Comparison of ENCODE assay signal across 12 mouse cellular contexts in genomic region chr5:105575839-105576238, GRCm38 (mm10). TPM values are rescaled to one million over a fixed set of nuclear protein-coding genes. Genes with fewer than 3 reads are reported as not detected.
DNase-seq lines count a peak whose midpoint lies in the region; ATAC-seq and TF ChIP-seq lines count a peak whose summit lies in the region.
"Had no signal": no experiment of that assay in that cellular context is flagged by ENCODE, and none has a peak within 500 bp of the region (broad histone marks: within the 10 kb centered on the region; RNA-seq: fewer than 3 reads in every experiment).

No protein-coding gene starts in this region.

- no peaks in the 10 kb centered on the region for H3K9me3 ChIP-seq in heart, embryonic 12.5 days (replicated peaks)
- H3K9me3 ChIP-seq in MEL (replicated peaks; ENCODE audit: insufficient read depth, low read length): no peaks in the 10 kb centered on the region
- no peaks in the 10 kb centered on the region for H3K9me3 ChIP-seq in liver, embryonic 14.5 days (ENCODE audit: control insufficient read depth, low read length)
- H3K9me3 ChIP-seq: limb, embryonic 15.5 days; midbrain, embryonic 15.5 days had no signal

- peak; percentile 66 for ATAC-seq in heart, embryonic 12.5 days (ENCODE audit: insufficient number of reproducible peaks, low FRiP score)
- peak; percentile 96 for ATAC-seq in liver, embryonic 14.5 days (ENCODE audit: insufficient read depth)
- ATAC-seq: midbrain, embryonic 15.5 days had no signal

- no peak for TF ChIP-seq CTCF in MEL (IDR thresholded peaks at IDR 0.05 in 2 of 3, conservative IDR thresholded peaks at IDR 0.05 in 1 of 3; ENCODE audit: control insufficient read depth in 1 of 3, insufficient read depth in 1 of 3, low read depth in 2 of 3, low read length in 3 of 3, poor library complexity in 1 of 3, severe bottlenecking in 1 of 3)
- TF ChIP-seq CTCF in liver, embryonic 14.5 days (IDR thresholded peaks at IDR 0.05; ENCODE audit: low read depth): peak; percentile 49; the same call in 1 of the 2 replicates

- H3K9ac ChIP-seq in heart, embryonic 12.5 days: no peak overlapping the region
- no peak overlapping the region for H3K9ac ChIP-seq in MEL (ENCODE audit: control insufficient read depth, low read depth, low read length, poor library complexity, severe bottlenecking)
- peak overlapping the region; percentile 61 for H3K9ac ChIP-seq in liver, embryonic 14.5 days (replicated peaks)
- H3K9ac ChIP-seq: hindbrain, embryonic 14.5 days; limb, embryonic 15.5 days; midbrain, embryonic 15.5 days had no signal

- TF ChIP-seq EP300 in MEL (IDR thresholded peaks at IDR 0.05; ENCODE audit: low read depth in 1 of 2, low read length in 2 of 2): no peak
- peak; percentile 93 for TF ChIP-seq EP300 in liver, embryonic 14.5 days (IDR thresholded peaks at IDR 0.05; ENCODE audit: low read depth)

- H3K4me1 ChIP-seq in heart, embryonic 12.5 days (replicated peaks): peaks cover 29% of the 10 kb centered on the region
- peaks cover 3 to 7% of the 10 kb centered on the region in 2 experiments; a peak in 3 of 4 replicates for H3K4me1 ChIP-seq in MEL (ENCODE audit: control insufficient read depth in 1 of 2, insufficient read depth in 2 of 2, low read length in 2 of 2)
- peaks cover 24 to 33% of the 10 kb centered on the region in 2 experiments for H3K4me1 ChIP-seq in liver, embryonic 14.5 days (replicated peaks; ENCODE audit: control insufficient read depth in 2 of 2, insufficient read depth in 2 of 2, low read length in 1 of 2)
- H3K4me1 ChIP-seq: limb, embryonic 15.5 days; midbrain, embryonic 15.5 days had no signal

- no peak for TF ChIP-seq POLR2A in MEL (IDR thresholded peaks at IDR 0.05; ENCODE audit: control insufficient read depth in 1 of 2, insufficient read depth in 1 of 2, low read depth in 1 of 2, low read length in 2 of 2, poor library complexity in 1 of 2)

- H3K27ac ChIP-seq in heart, embryonic 12.5 days (ENCODE audit: poor library complexity, severe bottlenecking): no peak overlapping the region; the same call in 1 of the 2 replicates
- no peak overlapping the region for H3K27ac ChIP-seq in MEL (ENCODE audit: control insufficient read depth, low read depth, low read length)
- peak overlapping the region; percentile 83 for H3K27ac ChIP-seq in liver, embryonic 14.5 days
- H3K27ac ChIP-seq: hindbrain, embryonic 14.5 days; layer of hippocampus, adult 2 months; limb, embryonic 15.5 days; midbrain, embryonic 15.5 days had no signal

- H3K4me2 ChIP-seq in heart, embryonic 12.5 days: no peak overlapping the region
- H3K4me2 ChIP-seq in liver, embryonic 14.5 days (ENCODE audit: low read depth): peak overlapping the region; percentile 59
- H3K4me2 ChIP-seq: hindbrain, embryonic 14.5 days; limb, embryonic 15.5 days; midbrain, embryonic 15.5 days had no signal

- H3K36me3 ChIP-seq in heart, embryonic 12.5 days: peaks cover 39% of the 10 kb centered on the region
- H3K36me3 ChIP-seq in MEL (ENCODE audit: control insufficient read depth in 1 of 2, insufficient read depth in 2 of 2, low read length in 2 of 2): peaks cover 3 to 14% of the 10 kb centered on the region in 2 experiments
- H3K36me3 ChIP-seq in liver, embryonic 14.5 days (replicated peaks; ENCODE audit: control insufficient read depth, insufficient read depth, low read depth): peaks cover 9% of the 10 kb centered on the region; the same call in 1 of the 2 replicates
- H3K36me3 ChIP-seq: midbrain, embryonic 15.5 days had no signal

- H3K4me3 ChIP-seq in heart, embryonic 12.5 days: no peak overlapping the region
- H3K4me3 ChIP-seq in MEL (ENCODE audit: control insufficient read depth in 1 of 2, insufficient read depth in 1 of 2, low read depth in 2 of 2, low read length in 2 of 2): no peak overlapping the region
- H3K4me3 ChIP-seq in liver, embryonic 14.5 days (ENCODE audit: insufficient read depth in 1 of 2, low read depth in 2 of 2, low read length in 2 of 2): no peak overlapping the region
- H3K4me3 ChIP-seq: layer of hippocampus, adult 2 months; limb, embryonic 15.5 days; midbrain, embryonic 15.5 days had no signal

- H3K27me3 ChIP-seq in heart, embryonic 12.5 days (replicated peaks): no peaks in the 10 kb centered on the region
- no peaks in the 10 kb centered on the region for H3K27me3 ChIP-seq in MEL (ENCODE audit: control insufficient read depth in 1 of 2, insufficient read depth in 2 of 2, low read length in 2 of 2)
- H3K27me3 ChIP-seq in liver, embryonic 14.5 days (ENCODE audit: control insufficient read depth, insufficient read depth, low read length): no peaks in the 10 kb centered on the region
- H3K27me3 ChIP-seq: limb, embryonic 15.5 days; midbrain, embryonic 15.5 days had no signal

- TF ChIP-seq RAD21 in MEL (IDR thresholded peaks at IDR 0.05; ENCODE audit: low read depth, low read length): no peak

- no peak for DNase-seq in heart, adult 8-10 months (ENCODE audit: low spot score)
- DNase-seq in MEL (ENCODE audit: low read depth, low spot score): no peak
- DNase-seq in cerebellum, postnatal 10 days: peak; percentile 52 to 53
- peak; percentile 83 to 88 (median 85) for DNase-seq in liver, embryonic 14.5 days (ENCODE audit: low read depth in 3 of 3, low spot score in 3 of 3)
- no peak for DNase-seq in urinary bladder, postnatal 4 days (ENCODE audit: low spot score in 2 of 2)
- no peak for DNase-seq in layer of hippocampus, adult 9-10 months (ENCODE audit: low spot score)
- DNase-seq in adrenal gland, adult (ENCODE audit: inconsistent age in 2 of 2, low spot score in 1 of 2): no peak

- H3K79me2 ChIP-seq in MEL (ENCODE audit: control insufficient read depth, insufficient read depth, low read length, poor library complexity): no peaks in the 10 kb centered on the region

- WGBS in heart, embryonic 12.5 days: 41% methylated on average over 6 of the region's 6 CpGs
- WGBS in liver, embryonic 14.5 days (ENCODE audit: insufficient replicate concordance): 29% methylated on average over 6 of the region's 6 CpGs

TF ChIP-seq in MEL, 35 proteins besides CTCF, POLR2A, EP300 and RAD21:
- TF ChIP-seq USF1 (IDR thresholded peaks at IDR 0.05; ENCODE audit: low read depth, low read length) (peak; percentile 26; the same call in 1 of the 2 replicates), SIN3A (IDR thresholded peaks at IDR 0.05; ENCODE audit: low read length) (no peak)

RNA-seq across cellular contexts. Expression of gene Lrrc8c, which starts 56.7 kb away (rescaled TPM):
- polyA plus RNA-seq in heart, embryonic 12.5 days (2016; fragmentation: Nextera tagmentation; extraction: Ambion mirVana): 27.1 and 35.1 TPM in 2 replicates
- 10 to 100 TPM; 15.3 to 24.9 (median 23.1) TPM for total RNA-seq in heart, adult 8-10 months (2022)
- 25.5 and 33.0 TPM in 2 replicates for total RNA-seq in MEL (2012; rRNA removed)
- polyA plus RNA-seq in MEL (2012; ENCODE audit: insufficient read depth in 1 of 2, insufficient read length in 2 of 2, low read depth in 1 of 2, low replicate concordance in 2 of 2, missing spikeins in 1 of 2): 10 to 100 TPM in 1 of 2 experiments, not detected in 1; 46.0 TPM
- polyA plus RNA-seq in liver, embryonic 14.5 days (2012; rRNA removed): 6.2 and 6.5 TPM in 2 replicates
- polyA plus RNA-seq in liver, embryonic 14.5 days (2014; fragmentation: Nextera tagmentation; extraction: Ambion mirVana): 18.0 and 22.4 TPM in 2 replicates

Comparison
In these comparisons a context has a peak if more than half of its experiments do, and no peak if none do; other contexts are left out.
1. DNase-seq: peak in cerebellum, postnatal 10 days (2 of 2) and liver, embryonic 14.5 days (3 of 3); none in heart, adult 8-10 months (single experiment), MEL (single experiment), urinary bladder, postnatal 4 days (0 of 2), layer of hippocampus, adult 9-10 months (single experiment) and adrenal gland, adult (0 of 2).